Mouse (Mus musculus) 416B (cell line): ENCODE measurements around the gene Zbed4.
"Not testable (repeated sequence)": the region's sequence is repeated elsewhere in the genome, so short reads cannot be mapped to it uniquely, and the experiment has no call there.

Experiments
- DNase-seq: peaks from one replicate; pipeline ENCODE4 v3.0.0; 2011; ENCODE audit warnings: low read depth

Zbed4 gene

DNA sequence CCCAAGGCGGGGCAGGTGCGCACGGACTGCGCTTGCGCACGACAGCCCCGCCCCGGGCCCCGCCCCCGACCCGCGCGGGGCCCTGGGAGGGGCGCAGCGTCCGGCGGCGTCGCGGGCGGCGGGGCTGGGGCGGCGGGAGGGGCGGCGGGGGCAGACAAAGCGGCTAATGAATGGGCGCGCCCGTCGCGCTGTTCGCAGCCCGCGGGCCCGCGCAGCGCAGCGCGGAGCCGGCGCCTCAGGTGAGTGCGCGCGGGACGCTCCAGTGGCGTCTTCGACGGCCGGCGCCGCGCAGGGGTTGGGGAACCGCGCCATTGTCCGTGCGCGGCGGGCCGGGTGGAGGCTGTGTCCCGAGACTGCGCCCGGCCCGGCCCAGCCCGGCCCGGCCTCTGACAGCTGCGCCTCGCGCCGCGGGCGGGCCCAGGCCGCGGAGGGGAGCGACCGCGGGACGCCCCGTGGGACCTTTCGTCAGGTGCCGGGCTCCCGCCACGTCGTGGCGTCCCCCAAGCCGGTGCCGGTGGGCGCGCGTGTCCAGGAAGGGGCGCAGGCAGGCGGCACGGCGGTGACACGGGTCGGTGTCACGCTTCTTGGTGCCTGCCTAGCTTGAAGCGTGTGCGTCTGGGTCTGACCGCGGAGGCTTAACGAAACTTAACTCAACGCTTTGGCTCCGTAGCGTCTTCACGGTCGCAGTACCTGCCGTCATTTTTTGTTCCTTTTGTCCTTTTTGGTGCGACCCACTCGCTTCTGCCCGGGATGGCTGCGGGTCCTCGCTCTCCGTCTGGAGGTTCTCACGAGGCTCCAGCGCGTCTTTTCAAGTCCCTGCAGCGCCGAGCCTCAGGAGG lies at the start of gene Zbed4:
Gene Zbed4 (plus strand): TSS at position 97 of the 839 bp plus-strand sequence.
- peak; percentile 76 for DNase-seq

GRCm38 (mm10) chr15:88702501-88702900 lies 49.0 kb upstream of the Zbed4 start:
- DNase-seq = no peak

DNA sequence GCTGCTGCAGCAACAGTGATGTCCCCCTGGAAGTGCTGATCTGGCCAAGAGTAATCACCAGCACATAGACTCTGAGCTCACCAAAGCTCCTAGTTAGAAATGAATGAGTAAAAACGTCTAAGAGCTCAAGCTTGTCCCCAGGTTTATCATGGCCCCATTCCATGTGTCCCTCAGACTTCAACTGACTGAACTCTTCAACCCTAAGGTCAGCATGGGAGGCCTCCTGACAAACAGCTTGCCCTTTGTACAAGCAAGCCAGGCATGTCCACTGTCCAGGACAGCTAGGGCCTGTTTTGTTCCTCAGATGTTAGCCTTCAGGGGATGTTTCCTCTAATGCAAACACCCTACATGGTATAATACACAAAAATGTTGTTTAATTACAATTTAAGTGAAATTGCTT lies 47.2 kb upstream of the Zbed4 start:
- DNase-seq = no peak

GRCm38 (mm10) chr15:88706320-88706719 lies 45.1 kb upstream of the Zbed4 start:
- DNase-seq = no peak

DNA sequence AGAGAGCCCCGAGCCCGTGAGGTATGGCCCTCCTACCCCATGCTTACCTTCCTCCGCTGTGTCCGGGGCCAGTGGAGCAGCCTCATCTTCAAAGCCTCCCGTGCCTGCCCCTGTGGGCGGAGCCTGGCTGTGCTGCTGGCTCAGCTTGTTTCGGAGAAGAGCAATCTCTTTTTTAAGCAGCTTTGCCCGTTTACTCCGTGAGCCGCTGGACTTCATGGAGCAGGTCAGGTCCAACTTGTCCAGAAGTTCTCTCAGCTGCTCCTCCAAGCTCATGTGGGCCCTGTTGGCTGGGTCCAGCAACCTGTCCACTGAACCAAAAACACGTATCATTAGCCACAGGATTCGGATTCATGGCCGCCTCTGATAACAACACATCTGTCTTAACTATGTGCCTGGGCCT lies 44.5 kb upstream of the Zbed4 start:
- DNase-seq = not testable (repeated sequence)

DNA sequence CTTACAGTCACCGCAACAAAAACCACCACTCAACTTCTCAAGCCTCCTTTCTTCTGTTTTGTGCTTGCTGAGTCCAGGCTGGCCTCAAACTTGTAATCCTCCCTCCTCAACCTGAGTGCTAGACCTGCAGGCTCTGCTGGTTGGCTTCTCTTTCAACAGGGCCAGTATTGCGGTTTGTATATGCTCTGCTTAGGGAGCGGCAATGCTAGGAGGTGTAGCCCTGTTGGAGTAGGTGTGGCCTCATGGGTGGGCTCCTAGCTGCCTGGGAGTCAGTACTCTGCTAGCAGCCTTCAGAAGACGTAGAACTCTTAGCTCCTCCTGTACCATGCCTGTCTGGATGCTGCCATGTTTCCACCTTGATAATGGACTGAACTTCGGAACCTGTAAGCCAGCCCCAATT lies 43.3 kb upstream of the Zbed4 start:
- DNase-seq = no peak

DNA sequence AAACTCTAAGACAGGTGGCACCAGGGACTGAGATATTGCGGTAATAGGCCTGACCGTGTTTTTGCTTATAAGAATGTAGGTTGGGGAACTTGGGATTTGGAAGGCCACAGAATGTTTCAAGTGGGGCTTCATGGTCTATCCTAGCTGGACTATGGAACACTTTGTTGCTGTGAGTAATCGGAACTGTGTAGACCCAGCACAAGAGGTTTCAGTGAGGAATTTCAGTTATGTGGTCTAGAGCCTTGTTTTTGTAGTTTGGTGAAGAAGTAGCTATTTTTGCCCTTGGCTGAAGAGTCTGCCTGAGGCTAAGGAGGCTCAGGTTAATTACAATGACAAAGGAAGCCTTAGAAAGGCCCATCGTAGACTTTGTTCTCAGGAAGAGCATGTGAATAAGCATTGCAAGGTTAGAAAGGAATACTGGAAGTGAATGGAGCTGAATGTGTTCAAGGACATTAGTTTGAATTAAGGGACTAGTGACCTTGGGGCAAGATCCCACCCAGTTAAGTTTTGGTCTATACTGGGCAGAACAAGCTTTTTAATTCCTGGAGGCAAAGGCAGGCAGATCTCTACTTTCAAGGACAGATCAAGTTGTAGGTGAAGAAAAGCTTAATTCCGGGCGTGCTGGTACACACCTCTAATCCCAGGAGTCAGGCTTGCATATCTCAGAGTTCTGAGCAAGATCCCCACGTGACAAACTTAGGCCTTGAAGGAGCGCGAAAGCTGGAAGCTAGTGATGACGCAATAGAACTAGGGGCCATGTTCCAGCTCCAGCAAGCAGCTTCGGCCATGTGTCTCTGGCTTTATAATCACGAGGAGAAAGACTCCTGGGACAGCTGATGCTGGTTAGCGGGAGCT lies 42.6 kb upstream of the Zbed4 start:
- peak; percentile 22 for DNase-seq

GRCm38 (mm10) chr15:88709878-88710277 lies 41.6 kb upstream of the Zbed4 start:
- DNase-seq = no peak

- no peak for DNase-seq
These were observed 39.0 kb upstream of the Zbed4 start for GRCm38 (mm10) chr15:88712501-88712900.

GRCm38 (mm10) chr15:88714021-88714589 lies 37.4 kb upstream of the Zbed4 start:
- DNase-seq = no peak

DNA sequence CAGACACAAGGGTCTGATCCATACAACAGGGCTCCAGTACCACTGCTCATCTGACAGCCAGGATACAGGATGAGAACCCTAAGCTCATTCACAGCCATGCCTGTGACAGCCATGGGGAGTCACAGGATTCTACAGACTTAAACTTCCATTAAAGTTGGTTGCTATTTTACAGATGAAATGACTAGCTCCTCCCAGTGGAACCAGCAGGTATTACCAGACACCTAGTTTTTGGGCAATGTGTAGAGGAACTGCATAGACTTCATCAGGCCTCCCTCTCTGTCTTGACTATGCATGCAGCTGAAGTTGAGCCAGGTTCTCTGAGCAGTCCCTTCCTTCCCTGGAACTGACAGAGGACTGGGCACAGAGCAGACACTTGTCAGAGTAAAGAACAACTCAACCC lies 35.1 kb upstream of the Zbed4 start:
- peak; percentile 61 for DNase-seq

DNA sequence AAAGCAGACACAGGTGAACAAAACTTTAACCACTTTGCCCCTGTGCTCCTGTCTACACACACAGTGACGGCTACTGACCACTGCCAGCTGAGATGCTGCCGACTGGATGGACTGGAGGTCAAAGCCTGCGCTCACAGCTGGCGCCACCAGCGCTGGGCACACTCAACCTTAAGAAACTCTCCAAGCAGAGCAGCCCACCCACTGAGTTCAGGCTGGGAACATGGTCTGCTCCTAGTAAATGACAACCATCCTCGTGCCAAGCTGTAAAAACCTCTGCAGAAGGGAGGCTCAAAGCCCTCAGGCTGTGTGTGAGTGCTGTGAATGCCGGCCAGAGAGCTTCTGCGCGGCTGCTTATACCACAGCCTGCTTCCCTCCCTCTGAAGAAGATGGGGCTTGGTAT lies 34.2 kb upstream of the Zbed4 start:
- DNase-seq = no peak

DNA sequence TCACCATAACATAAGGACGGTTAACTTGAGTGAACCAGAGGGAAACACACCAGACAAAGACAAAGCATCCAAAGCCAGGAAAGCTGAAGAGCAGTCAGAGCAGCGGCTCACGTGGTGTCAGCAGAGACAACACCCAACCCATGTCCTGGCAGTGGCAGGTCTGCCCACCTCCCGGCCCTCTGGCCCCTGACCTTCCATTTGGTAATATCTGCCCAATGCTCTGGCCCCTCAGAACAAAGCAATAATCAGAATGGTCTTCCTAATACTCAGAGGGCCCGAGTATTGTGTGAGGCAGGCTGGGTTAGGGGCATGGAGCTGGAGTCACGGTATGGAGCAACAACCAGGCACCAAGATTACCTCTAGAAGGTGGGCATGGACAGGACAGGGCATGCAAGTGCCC lies 28.3 kb upstream of the Zbed4 start:
- no peak for DNase-seq

DNA sequence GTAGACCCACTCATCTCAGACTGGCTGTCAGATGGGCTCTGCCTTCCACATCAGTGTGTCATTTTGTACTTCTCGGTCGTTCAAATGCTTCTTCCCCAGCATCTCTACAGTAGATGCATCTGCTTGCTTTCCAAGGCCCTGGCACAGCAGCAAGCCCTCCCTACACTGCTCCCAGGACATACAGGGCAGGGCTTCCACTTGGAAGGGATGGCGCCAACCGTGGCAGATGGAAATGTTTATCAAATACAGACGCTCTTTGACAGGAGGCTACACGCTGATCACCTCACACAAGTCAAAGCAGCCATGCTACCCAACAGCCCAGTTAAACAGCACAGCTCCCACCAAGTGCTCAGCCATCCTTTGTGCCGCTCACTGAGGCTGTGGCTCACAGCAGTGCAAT lies 27.1 kb upstream of the Zbed4 start:
- no peak for DNase-seq

GRCm38 (mm10) chr15:88725036-88725435 lies 26.4 kb upstream of the Zbed4 start:
- DNase-seq = no peak

GRCm38 (mm10) chr15:88727204-88727603 lies 24.3 kb upstream of the Zbed4 start:
- no peak for DNase-seq

GRCm38 (mm10) chr15:88730717-88731116 lies 20.7 kb upstream of the Zbed4 start:
- no peak for DNase-seq

- peak; percentile 68 for DNase-seq
These were observed 18.9 kb upstream of the Zbed4 start for GRCm38 (mm10) chr15:88732405-88733020.

DNA sequence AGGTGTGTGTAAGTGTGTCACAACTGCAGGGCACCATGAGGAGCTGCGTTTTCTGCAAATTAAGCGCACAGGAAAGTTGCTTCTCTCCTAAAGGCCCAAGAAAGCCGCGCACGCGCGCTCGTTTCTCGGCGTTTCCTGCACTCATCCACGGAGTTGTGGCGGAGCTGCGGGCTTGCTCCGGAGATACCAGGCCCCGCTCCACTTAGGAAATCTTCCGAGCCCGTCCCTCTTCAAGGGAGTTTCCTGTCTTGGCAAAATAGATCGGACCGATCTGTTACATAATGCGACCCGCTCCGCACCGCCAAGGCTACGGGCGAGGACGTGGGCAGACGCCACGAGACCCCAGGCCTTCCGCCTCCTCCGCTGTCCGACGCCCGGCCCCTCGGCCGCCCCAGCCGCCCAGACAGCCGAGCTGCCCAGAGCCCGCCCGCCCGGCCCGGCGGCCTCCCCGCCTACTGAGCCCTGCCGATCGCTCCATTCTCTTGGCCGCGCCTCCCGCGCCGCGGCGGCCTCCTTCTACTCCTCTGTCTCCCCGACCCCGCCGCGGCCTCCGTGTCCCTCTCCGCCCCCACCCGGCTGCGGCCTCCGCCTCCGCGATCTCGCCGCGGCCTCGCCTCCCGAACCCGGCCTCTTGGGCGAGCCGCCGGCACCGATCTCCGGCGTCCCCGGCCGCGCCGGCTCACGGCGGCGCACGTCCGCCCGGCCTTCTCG lies 18.3 kb upstream of the Zbed4 start:
- peak; percentile 54 for DNase-seq

- peak; percentile 70 for DNase-seq
These were observed 17.5 kb upstream of the Zbed4 start, which contains the start of gene Brd1 for GRCm38 (mm10) chr15:88733834-88734571. Brd1 (minus strand) TSS chr15:88734233.

DNA sequence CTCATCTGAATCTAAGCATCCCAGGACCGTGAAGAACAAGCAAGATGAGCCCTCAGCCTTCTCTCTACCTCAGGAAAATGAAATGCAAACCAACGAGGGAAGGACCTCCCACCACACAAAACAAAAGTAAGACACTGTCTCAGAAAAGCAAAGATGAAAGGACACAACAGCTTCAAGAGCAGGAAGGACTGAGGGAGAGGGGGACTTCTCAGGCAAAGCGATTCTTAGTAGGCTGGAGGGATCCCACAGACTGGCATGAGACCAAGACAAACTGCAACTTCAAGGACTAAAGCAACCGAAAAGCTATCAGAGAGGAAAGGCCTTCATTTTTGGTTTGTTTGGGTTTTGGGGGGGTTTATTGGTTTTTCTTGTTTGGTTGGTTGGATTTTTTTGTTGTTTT lies 15.3 kb upstream of the Zbed4 start:
- no peak for DNase-seq
